ENCODE assay signal across 10 mouse cellular contexts in the genomic region with DNA sequence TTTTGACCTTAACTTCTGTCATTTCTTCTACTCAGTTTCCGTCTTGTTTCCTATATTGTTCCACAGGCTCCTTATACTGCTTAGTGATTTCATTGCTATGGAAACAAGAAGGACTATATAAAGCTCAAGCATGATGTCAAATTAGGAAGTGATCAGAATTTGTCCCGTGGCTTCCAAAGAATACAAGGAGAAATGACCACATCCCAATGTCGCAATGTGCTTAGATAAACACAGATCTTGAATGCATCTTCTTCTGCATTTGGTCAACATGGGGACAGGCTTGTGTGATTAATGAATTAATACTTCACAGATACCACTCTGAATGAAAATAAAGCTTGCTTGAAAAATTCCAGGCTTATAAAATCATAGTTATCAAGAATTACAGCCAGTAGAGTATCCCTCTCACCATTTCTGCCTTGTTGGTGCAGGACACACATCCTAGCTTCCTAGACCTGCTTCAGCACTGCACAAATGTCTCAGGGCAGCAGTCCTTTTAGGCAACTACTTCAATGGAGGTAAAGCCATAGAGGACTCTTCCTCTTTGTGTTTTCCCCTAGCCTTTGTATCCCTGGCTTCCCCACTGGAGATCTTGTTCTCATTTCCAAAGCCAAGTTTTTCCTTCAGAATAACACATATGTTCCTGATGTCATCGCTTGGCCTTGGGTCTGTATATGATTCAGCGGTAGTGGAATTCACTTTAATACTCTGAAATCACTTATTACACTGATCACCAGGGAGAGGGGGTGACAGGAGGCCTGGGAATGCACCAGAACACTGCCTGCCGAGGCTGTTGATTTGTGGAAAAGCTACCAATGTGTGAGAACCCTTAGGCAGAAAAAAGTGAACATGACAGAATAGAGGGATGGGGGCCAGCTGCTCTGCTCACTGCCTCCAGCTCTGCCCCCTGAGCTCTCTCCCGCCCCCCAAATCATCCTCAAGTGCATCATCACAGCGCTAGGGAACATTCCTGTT.
DNase-seq lines count a peak whose midpoint lies in the region; ATAC-seq and TF ChIP-seq lines count a peak whose summit lies in the region.
"Had no signal": no experiment of that assay in that cellular context is flagged by ENCODE, and none has a peak within 500 bp of the region (broad histone marks: within the 10 kb centered on the region; RNA-seq: fewer than 3 reads in every experiment).

No protein-coding gene starts in this region.

- TF ChIP-seq POLR2A in brain, embryonic 14.5 days (IDR thresholded peaks at IDR 0.05; ENCODE audit: borderline replicate concordance, extremely low read depth, insufficient read depth, insufficient read length, poor library complexity, severe bottlenecking), result no peak

- TF ChIP-seq CTCF in brain, embryonic 14.5 days (IDR thresholded peaks at IDR 0.05; ENCODE audit: borderline replicate concordance, extremely low read depth, insufficient read depth, insufficient read length), result no peak

- H3K4me1 ChIP-seq in kidney, embryonic 14.5 days (ENCODE audit: control insufficient read depth, insufficient read depth, low read length), result peaks cover 12% of the 10 kb centered on the region
- peaks cover 14 to 16% of the 10 kb centered on the region in 2 experiments for H3K4me1 ChIP-seq in heart, embryonic 14.5 days (ENCODE audit: control insufficient read depth in 2 of 2, insufficient read depth in 2 of 2, low read length in 2 of 2)
- peaks cover 24% of the 10 kb centered on the region for H3K4me1 ChIP-seq in midbrain, embryonic 13.5 days (replicated peaks)

- H3K27me3 ChIP-seq in kidney, embryonic 14.5 days (ENCODE audit: control insufficient read depth, insufficient read depth, low read length), result no peaks in the 10 kb centered on the region
- no peaks in the 10 kb centered on the region for H3K27me3 ChIP-seq in heart, embryonic 14.5 days (ENCODE audit: control insufficient read depth, insufficient read depth, low read length)
- no peaks in the 10 kb centered on the region for H3K27me3 ChIP-seq in midbrain, embryonic 13.5 days

- peak; percentile 60; the same call in 1 of the 2 replicates for ATAC-seq in kidney, embryonic 14.5 days (ENCODE audit: low FRiP score, low TSS enrichment)
- no peak for ATAC-seq in heart, embryonic 14.5 days (ENCODE audit: insufficient number of reproducible peaks, insufficient read depth, low FRiP score, low read depth)
- peak; percentile 64; the same call in 1 of the 2 replicates for ATAC-seq in midbrain, embryonic 13.5 days

- H3K4me3 ChIP-seq in kidney, embryonic 14.5 days (ENCODE audit: low read length), result no peak overlapping the region
- no peak overlapping the region for H3K4me3 ChIP-seq in heart, embryonic 14.5 days (ENCODE audit: control insufficient read depth in 1 of 2, insufficient read depth in 1 of 2, low read depth in 1 of 2, low read length in 2 of 2)
- no peak overlapping the region for H3K4me3 ChIP-seq in midbrain, embryonic 13.5 days (replicated peaks)
- H3K4me3 ChIP-seq: erythroblast, embryonic 14.5 days had no signal

- H3K4me2 ChIP-seq in kidney, embryonic 14.5 days (replicated peaks; ENCODE audit: low read depth, low read length), result no peak overlapping the region
- no peak overlapping the region for H3K4me2 ChIP-seq in heart, embryonic 14.5 days (ENCODE audit: low read length)
- no peak overlapping the region for H3K4me2 ChIP-seq in midbrain, embryonic 13.5 days (replicated peaks)

- H3K36me3 ChIP-seq in kidney, embryonic 14.5 days (ENCODE audit: control insufficient read depth, insufficient read depth, low read length), result no peaks in the 10 kb centered on the region
- H3K36me3 ChIP-seq in heart, embryonic 14.5 days (ENCODE audit: control insufficient read depth, insufficient read depth, low read length), result no peaks in the 10 kb centered on the region
- H3K36me3 ChIP-seq in midbrain, embryonic 13.5 days, result no peaks in the 10 kb centered on the region

- DNase-seq in kidney, postnatal 25 days, result no peak
- peak; percentile 70 for DNase-seq in brain, embryonic 14.5 days (ENCODE audit: low read depth)
- DNase-seq in right cerebral cortex, postnatal 25 days, result no peak
- no peak for DNase-seq in ovary, adult 18-20 months (ENCODE audit: low spot score)
- DNase-seq in spleen, postnatal 4 days (ENCODE audit: low spot score in 2 of 2), result no peak

- WGBS in kidney, embryonic 14.5 days, result 72% methylated on average over 8 of the region's 8 CpGs
- 63% methylated on average over 8 of the region's 8 CpGs for WGBS in heart, embryonic 14.5 days
- 68% methylated on average over 8 of the region's 8 CpGs for WGBS in midbrain, embryonic 13.5 days

- no peaks in the 10 kb centered on the region for H3K9me3 ChIP-seq in kidney, embryonic 14.5 days (ENCODE audit: control insufficient read depth, low read length)
- H3K9me3 ChIP-seq in heart, embryonic 14.5 days (ENCODE audit: control insufficient read depth, low read length), result no peaks in the 10 kb centered on the region
- H3K9me3 ChIP-seq in midbrain, embryonic 13.5 days, result no peaks in the 10 kb centered on the region
- H3K9me3 ChIP-seq: megakaryocyte, embryonic 14.5 days had no signal

- no peak overlapping the region for H3K9ac ChIP-seq in kidney, embryonic 14.5 days (ENCODE audit: low read depth, low read length)
- H3K9ac ChIP-seq in heart, embryonic 14.5 days (ENCODE audit: low read length), result no peak overlapping the region
- no peak overlapping the region for H3K9ac ChIP-seq in midbrain, embryonic 13.5 days (replicated peaks)

- 0 out of 2 replicates have a peak overlapping the region, but pooled peaks have one; percentile 21 for H3K27ac ChIP-seq in kidney, embryonic 14.5 days (ENCODE audit: low read depth, low read length)
- H3K27ac ChIP-seq in heart, embryonic 14.5 days (replicated peaks in 1 of 2; ENCODE audit: control insufficient read depth in 1 of 2, insufficient read depth in 1 of 2, low read depth in 2 of 2, low read length in 2 of 2), result peak overlapping the region; percentile 21 to 31; a peak in 1 of 4 replicates
- H3K27ac ChIP-seq in midbrain, embryonic 13.5 days, result no peak overlapping the region
